Mouse (Mus musculus): ENCODE results near the gene Abcc8. TPM values are rescaled to one million over a fixed set of nuclear protein-coding genes. Genes with fewer than 3 reads are reported as not detected.

Abcc8 gene
- polyA plus RNA-seq, 1 experiment: 1.3 TPM

- no peak for TF ChIP-seq POLR2A (IDR thresholded peaks at IDR 0.05; ENCODE audit: control insufficient read depth, low read depth, low read length)
- TF ChIP-seq CTCF (IDR thresholded peaks at IDR 0.05; ENCODE audit: control insufficient read depth, insufficient read depth, insufficient replicate concordance, low read depth, low read length): no peak
- Histone ChIP-seq H3K27ac (ENCODE audit: control insufficient read depth, insufficient read depth, low read depth, low read length) (no peak overlapping the region), H3K36me3 (ENCODE audit: control insufficient read depth, insufficient read depth, low read length) (no peaks in the 10 kb centered on the region), H3K4me3 (ENCODE audit: control insufficient read depth, low read depth, low read length) (no peak overlapping the region), H3K4me1 (ENCODE audit: control insufficient read depth, insufficient read depth, low read length) (peaks cover 5% of the 10 kb centered on the region), H3K27me3 (ENCODE audit: control insufficient read depth, insufficient read depth, low read length) (no peaks in the 10 kb centered on the region)
Measured at GRCm38 (mm10) chr7:46099682-46100081, 80.2 kb downstream of the Abcc8 start.

GRCm38 (mm10) chr7:46098919-46099286, 80.9 kb downstream of the Abcc8 start:
- H3K4me3 ChIP-seq (ENCODE audit: control insufficient read depth, low read depth, low read length): no peak overlapping the region
- H3K27ac ChIP-seq (ENCODE audit: control insufficient read depth, insufficient read depth, low read depth, low read length): no peak overlapping the region
- no peaks in the 10 kb centered on the region for H3K36me3 ChIP-seq (ENCODE audit: control insufficient read depth, insufficient read depth, low read length)
- H3K4me1 ChIP-seq (ENCODE audit: control insufficient read depth, insufficient read depth, low read length): peaks cover 5% of the 10 kb centered on the region
- TF ChIP-seq POLR2A (IDR thresholded peaks at IDR 0.05; ENCODE audit: control insufficient read depth, low read depth, low read length) (no peak), CTCF (IDR thresholded peaks at IDR 0.05; ENCODE audit: control insufficient read depth, insufficient read depth, insufficient replicate concordance, low read depth, low read length) (no peak)
- H3K27me3 ChIP-seq (ENCODE audit: control insufficient read depth, insufficient read depth, low read length): no peaks in the 10 kb centered on the region

- H3K36me3 ChIP-seq (ENCODE audit: control insufficient read depth, insufficient read depth, low read length): no peaks in the 10 kb centered on the region
- peaks cover 5% of the 10 kb centered on the region for H3K4me1 ChIP-seq (ENCODE audit: control insufficient read depth, insufficient read depth, low read length)
- TF ChIP-seq POLR2A (IDR thresholded peaks at IDR 0.05; ENCODE audit: control insufficient read depth, low read depth, low read length): no peak; the same call in 1 of the 2 replicates
- TF ChIP-seq CTCF (IDR thresholded peaks at IDR 0.05; ENCODE audit: control insufficient read depth, insufficient read depth, insufficient replicate concordance, low read depth, low read length): no peak
- no peak overlapping the region for H3K27ac ChIP-seq (ENCODE audit: control insufficient read depth, insufficient read depth, low read depth, low read length)
- no peak overlapping the region for H3K4me3 ChIP-seq (ENCODE audit: control insufficient read depth, low read depth, low read length)
- no peaks in the 10 kb centered on the region for H3K27me3 ChIP-seq (ENCODE audit: control insufficient read depth, insufficient read depth, low read length)
Measured at GRCm38 (mm10) chr7:46098221-46098918, 81.5 kb downstream of the Abcc8 start.

- H3K27ac ChIP-seq (ENCODE audit: control insufficient read depth, insufficient read depth, low read depth, low read length): no peak overlapping the region
- peaks cover 5% of the 10 kb centered on the region for H3K4me1 ChIP-seq (ENCODE audit: control insufficient read depth, insufficient read depth, low read length)
- no peak for TF ChIP-seq POLR2A (IDR thresholded peaks at IDR 0.05; ENCODE audit: control insufficient read depth, low read depth, low read length)
- TF ChIP-seq CTCF (IDR thresholded peaks at IDR 0.05; ENCODE audit: control insufficient read depth, insufficient read depth, insufficient replicate concordance, low read depth, low read length): no peak
- H3K27me3 ChIP-seq (ENCODE audit: control insufficient read depth, insufficient read depth, low read length): no peaks in the 10 kb centered on the region
- H3K4me3 ChIP-seq (ENCODE audit: control insufficient read depth, low read depth, low read length): no peak overlapping the region
- H3K36me3 ChIP-seq (ENCODE audit: control insufficient read depth, insufficient read depth, low read length): no peaks in the 10 kb centered on the region
Measured at GRCm38 (mm10) chr7:46097319-46097783, 82.5 kb downstream of the Abcc8 start.

- H3K36me3 ChIP-seq (ENCODE audit: control insufficient read depth, insufficient read depth, low read length): no peaks in the 10 kb centered on the region
- H3K27me3 ChIP-seq (ENCODE audit: control insufficient read depth, insufficient read depth, low read length): no peaks in the 10 kb centered on the region
- H3K27ac ChIP-seq (ENCODE audit: control insufficient read depth, insufficient read depth, low read depth, low read length): no peak overlapping the region
- H3K4me1 ChIP-seq (ENCODE audit: control insufficient read depth, insufficient read depth, low read length): peaks cover 5% of the 10 kb centered on the region
- H3K4me3 ChIP-seq (ENCODE audit: control insufficient read depth, low read depth, low read length): no peak overlapping the region
- TF ChIP-seq POLR2A (IDR thresholded peaks at IDR 0.05; ENCODE audit: control insufficient read depth, low read depth, low read length): no peak
- peak; percentile 79; the same call in 1 of the 2 replicates for TF ChIP-seq CTCF (IDR thresholded peaks at IDR 0.05; ENCODE audit: control insufficient read depth, insufficient read depth, insufficient replicate concordance, low read depth, low read length)
Measured at GRCm38 (mm10) chr7:46096136-46096535, 83.7 kb downstream of the Abcc8 start.

- H3K4me1 ChIP-seq (ENCODE audit: control insufficient read depth, insufficient read depth, low read length): no peaks in the 10 kb centered on the region
- H3K27me3 ChIP-seq (ENCODE audit: control insufficient read depth, insufficient read depth, low read length): no peaks in the 10 kb centered on the region
- no peak overlapping the region for H3K27ac ChIP-seq (ENCODE audit: control insufficient read depth, insufficient read depth, low read depth, low read length)
- H3K36me3 ChIP-seq (ENCODE audit: control insufficient read depth, insufficient read depth, low read length): no peaks in the 10 kb centered on the region
- H3K4me3 ChIP-seq (ENCODE audit: control insufficient read depth, low read depth, low read length): no peak overlapping the region
- TF ChIP-seq POLR2A (IDR thresholded peaks at IDR 0.05; ENCODE audit: control insufficient read depth, low read depth, low read length): no peak
- no peak for TF ChIP-seq CTCF (IDR thresholded peaks at IDR 0.05; ENCODE audit: control insufficient read depth, insufficient read depth, insufficient replicate concordance, low read depth, low read length)
Measured at GRCm38 (mm10) chr7:46092803-46093202, 87.0 kb downstream of the Abcc8 start.

- no peaks in the 10 kb centered on the region for H3K4me1 ChIP-seq (ENCODE audit: control insufficient read depth, insufficient read depth, low read length)
- no peak overlapping the region for H3K4me3 ChIP-seq (ENCODE audit: control insufficient read depth, low read depth, low read length)
- TF ChIP-seq CTCF (IDR thresholded peaks at IDR 0.05; ENCODE audit: control insufficient read depth, insufficient read depth, insufficient replicate concordance, low read depth, low read length): no peak
- TF ChIP-seq POLR2A (IDR thresholded peaks at IDR 0.05; ENCODE audit: control insufficient read depth, low read depth, low read length): no peak
- no peaks in the 10 kb centered on the region for H3K36me3 ChIP-seq (ENCODE audit: control insufficient read depth, insufficient read depth, low read length)
- H3K27me3 ChIP-seq (ENCODE audit: control insufficient read depth, insufficient read depth, low read length): no peaks in the 10 kb centered on the region
- no peak overlapping the region for H3K27ac ChIP-seq (ENCODE audit: control insufficient read depth, insufficient read depth, low read depth, low read length)
Measured at GRCm38 (mm10) chr7:46088241-46088640, 91.6 kb downstream of the Abcc8 start.

Measured in testis, adult 2 months (tissue).